Mouse (Mus musculus): ENCODE measurements around the gene Trim38. TPM values are rescaled to one million over a fixed set of nuclear protein-coding genes. Genes with fewer than 3 reads are reported as not detected.

Trim38 gene
- polyA plus RNA-seq, 1 experiment from 2014 or later: not detected

DNA sequence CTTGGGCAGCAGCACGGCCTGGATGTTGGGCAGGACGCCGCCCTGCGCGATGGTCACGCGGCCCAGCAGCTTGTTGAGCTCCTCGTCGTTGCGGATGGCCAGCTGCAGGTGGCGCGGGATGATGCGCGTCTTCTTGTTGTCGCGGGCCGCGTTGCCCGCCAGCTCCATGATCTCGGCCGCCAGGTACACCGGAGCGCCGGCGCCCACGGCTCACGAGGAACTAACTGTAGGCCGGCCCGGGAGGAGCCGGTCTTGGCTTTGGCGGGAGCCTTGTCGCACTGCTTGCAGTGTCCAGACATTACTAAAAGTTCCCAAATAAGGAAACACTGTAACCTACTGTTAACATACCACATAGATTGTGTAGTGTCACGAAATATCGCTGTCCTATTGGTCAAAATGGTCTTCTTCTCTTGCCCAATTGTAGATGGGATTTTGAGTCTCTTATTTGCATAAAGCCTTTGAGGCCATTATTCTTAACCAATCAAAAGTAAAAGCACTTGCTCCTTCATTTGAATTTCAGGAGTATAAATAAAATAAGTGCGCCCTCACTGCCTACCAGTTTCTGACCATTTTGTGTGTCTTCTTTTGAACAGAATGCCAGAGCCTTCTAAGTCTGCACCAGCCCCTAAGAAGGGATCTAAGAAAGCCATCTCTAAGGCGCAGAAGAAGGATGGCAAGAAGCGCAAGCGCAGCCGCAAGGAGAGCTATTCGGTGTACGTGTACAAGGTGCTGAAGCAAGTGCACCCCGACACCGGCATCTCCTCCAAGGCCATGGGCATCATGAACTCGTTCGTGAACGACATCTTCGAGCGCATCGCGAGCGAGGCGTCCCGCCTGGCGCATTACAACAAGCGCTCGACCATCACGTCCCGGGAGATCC is 23.3 kb upstream of the Trim38 start, which contains the start of gene Hist1h2bb:
Gene Hist1h2bb (plus strand): TSS at position 534 of the 880 bp plus-strand sequence.
- DNase-seq (ENCODE audit: low spot score): peak; percentile 91

DNA sequence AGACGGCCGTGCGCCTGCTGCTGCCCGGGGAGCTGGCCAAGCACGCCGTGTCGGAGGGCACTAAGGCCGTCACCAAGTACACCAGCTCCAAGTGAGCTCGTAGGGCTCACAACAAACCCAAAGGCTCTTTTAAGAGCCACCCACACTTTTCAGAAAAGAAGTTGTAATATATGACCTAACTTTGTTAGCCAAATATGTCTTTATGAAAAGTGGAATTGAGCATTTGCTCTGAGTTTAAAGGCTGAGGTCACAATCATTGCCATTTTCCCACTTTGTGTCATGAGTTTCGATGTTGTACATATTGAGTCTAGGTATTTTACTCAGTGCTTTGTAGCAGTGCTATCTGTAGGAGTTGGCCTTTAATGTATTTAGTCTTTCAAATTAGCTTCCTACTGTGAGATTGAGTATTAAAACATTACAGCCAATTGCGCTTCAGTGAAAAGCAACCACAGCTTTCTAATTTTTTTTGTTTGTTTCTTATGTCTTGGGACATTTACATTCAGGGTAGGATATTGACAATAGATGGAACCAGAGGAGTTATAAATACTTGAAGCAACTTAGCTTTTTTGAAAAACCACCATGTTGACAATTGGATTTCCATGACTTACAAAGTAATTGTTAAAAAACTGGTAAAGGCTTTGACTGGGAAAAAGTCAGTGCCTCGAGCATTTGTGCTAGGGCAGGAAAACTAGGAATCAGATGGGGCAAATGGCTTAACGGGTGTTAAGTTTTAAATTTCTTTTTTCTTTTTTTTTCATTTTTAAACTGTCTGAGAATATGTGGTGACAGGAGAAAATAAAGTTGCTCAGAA is 22.4 kb upstream of the Trim38 start:
- DNase-seq (ENCODE audit: low spot score): peak; percentile 46

DNA sequence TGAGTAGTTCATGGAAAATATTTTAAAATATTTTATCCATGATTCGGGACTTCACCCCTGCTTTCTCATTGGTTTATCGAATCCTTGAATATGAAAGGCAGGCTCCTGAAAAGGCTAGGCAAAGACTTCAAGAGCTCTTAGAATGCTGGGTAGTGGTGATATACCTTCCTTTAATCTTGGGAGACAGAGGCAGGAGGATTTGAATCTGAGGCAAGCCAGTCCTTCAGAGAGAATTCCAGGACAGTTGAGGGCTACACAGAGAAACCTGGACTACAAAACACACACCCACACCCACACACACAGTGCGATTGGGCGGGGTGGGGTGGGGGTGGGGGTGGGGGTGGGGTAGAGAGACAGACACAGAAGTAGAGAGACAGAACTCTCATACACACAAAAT is 21.8 kb upstream of the Trim38 start:
- no peak for DNase-seq (ENCODE audit: low spot score)

DNA sequence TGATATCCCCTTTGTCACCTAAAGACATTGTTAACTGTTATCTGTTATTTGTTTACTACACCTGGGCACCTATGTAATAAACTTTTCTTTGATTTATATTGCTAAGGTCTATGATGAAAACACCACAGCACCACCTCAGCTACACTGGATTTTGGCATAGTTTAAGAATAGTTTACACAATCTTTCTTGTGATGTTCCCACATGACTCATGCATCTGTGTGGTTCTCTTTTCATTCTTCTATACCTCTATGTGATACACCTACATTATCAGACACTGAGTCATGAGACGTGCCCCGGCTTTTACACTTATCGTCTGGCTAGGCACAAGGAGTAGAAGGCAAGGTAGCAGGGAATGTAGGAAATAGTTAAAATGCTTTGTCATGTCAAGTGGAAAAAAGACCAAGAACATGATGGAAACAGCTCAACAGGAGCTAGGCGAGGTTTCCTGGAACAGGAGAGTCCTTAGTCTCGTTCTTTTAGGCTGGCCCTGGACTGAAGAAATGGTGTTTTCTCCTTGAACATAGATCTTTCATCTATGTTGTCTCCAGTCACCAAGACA is 20.1 kb upstream of the Trim38 start:
- peak; percentile 1 for DNase-seq (ENCODE audit: low spot score)

DNA sequence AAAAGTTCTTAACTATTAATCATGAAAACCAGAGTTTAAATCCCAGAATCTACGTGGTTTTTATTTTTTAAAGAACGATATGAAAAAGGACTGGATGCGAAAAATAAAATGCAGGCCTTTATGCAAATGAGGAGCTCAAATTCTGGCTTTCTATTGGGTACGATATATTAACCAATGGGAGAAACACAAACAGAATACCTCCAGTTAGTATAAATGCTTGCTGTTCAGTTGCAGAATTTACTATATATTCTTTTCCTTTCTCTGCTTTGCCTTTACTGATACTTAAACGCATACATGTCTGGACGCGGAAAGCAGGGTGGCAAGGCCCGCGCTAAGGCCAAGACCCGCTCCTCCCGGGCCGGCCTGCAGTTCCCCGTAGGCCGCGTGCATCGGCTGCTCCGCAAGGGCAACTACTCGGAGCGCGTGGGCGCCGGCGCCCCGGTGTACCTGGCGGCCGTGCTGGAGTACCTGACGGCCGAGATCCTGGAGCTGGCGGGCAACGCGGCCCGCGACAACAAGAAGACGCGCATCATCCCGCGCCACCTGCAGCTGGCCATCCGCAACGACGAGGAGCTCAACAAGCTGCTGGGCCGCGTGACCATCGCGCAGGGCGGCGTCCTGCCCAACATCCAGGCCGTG is 18.8 kb upstream of the Trim38 start, which contains the start of gene Hist1h2ab:
Gene Hist1h2ab (plus strand): TSS at position 288 of the 639 bp plus-strand sequence.
- peak; percentile 86 for DNase-seq (ENCODE audit: low spot score)

DNA sequence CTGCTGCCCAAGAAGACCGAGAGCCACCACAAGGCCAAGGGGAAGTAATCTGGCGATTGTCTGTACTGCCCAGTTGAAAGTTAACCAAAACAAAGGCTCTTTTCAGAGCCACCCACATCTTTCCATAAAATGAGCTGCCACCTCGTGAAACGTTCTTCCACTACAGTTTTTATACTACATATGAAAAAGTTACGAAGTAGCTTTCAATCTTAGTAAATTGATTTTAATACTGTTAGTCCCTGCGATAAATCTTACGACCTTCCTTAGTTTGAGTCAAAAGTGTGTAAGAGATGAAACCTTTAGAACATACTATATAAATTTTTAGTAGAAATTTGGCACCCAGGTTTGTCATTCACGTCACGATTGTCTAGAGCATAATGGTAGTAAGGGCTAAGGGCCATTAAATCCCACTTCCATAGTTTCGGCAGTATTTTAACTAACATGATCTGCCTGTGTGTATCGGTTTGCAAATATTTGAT is 18.2 kb upstream of the Trim38 start:
- DNase-seq (ENCODE audit: low spot score): peak; percentile 57

DNA sequence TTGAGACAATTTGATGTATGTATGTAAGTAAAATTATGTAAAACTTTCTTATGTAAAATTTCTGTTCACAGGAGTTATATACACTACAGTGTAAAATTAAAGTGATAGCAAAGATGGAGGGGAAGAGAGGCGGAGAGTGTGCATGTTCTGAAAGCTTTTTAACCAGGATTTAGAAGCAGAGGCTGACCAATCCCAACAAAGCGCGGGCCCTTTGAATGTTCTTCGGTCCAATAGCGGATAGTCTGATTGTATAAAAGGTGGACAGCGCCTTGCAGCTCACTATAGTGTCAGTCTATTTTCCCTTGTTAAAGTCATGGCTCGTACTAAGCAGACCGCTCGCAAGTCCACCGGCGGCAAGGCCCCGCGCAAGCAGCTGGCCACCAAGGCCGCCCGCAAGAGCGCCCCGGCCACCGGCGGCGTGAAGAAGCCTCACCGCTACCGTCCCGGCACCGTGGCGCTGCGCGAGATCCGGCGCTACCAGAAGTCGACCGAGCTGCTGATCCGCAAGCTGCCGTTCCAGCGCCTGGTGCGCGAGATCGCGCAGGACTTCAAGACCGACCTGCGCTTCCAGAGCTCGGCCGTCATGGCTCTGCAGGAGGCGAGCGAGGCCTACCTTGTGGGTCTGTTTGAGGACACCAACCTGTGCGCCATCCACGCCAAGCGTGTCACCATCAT is 17.5 kb upstream of the Trim38 start, which contains the start of gene Hist1h3b:
Gene Hist1h3b (plus strand): TSS at position 201 of the 675 bp plus-strand sequence.
- DNase-seq (ENCODE audit: low spot score): peak; percentile 91

DNA sequence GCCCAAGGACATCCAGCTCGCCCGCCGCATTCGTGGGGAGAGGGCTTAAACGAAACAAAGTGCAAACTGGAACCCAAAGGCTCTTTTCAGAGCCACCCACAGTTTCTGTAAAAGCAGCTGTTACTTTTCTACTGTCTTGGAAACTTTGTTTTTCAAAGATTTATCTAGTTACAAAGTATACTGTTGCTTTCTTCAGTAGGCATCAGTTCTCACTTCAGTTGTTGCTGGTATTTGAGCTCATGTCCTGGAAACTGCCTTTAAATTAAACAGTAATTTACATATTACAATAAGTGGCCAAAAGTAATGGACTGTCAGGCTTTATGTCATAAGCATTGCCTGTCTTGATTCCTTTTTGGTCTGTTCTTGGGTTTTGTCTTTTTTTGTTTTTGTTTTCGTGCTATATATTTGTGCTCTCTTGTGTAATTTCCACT is 17.0 kb upstream of the Trim38 start:
- peak; percentile 7 for DNase-seq (ENCODE audit: low spot score)

DNA sequence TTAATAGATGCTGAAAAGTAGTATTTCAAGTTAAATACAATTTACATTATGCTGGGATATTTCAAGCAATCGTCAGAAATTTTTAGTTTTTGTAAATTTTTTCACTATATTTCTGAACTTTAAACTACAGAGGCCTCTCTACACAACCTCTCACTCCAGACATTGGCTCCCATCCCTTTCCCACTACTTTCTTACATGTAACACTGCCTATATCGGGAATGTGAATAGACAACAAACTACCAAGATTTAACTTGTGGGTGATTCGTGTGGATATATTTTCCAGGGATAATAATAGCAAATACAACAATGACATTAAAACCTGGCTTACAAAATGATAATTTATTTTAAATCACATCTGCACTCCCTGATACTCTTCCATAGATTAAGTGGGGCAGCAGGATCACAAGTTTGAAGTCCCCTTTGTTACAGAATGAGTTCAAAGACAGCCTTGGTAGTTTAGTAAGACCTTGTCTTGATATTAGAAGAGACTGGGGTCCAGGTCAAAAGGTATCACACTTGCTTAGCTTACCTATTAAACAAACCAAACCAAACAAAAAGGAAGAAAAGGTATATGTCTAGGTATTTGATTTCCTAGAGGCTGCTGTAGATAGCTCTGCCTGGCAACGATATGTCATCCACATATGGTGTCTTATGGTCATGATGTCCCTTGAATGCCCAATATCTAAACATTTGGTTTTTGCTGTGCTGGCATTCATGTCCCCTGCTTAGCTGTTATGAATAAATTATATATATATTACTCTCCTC is 16.2 kb upstream of the Trim38 start:
- peak; percentile 4 for DNase-seq (ENCODE audit: low spot score)

DNA sequence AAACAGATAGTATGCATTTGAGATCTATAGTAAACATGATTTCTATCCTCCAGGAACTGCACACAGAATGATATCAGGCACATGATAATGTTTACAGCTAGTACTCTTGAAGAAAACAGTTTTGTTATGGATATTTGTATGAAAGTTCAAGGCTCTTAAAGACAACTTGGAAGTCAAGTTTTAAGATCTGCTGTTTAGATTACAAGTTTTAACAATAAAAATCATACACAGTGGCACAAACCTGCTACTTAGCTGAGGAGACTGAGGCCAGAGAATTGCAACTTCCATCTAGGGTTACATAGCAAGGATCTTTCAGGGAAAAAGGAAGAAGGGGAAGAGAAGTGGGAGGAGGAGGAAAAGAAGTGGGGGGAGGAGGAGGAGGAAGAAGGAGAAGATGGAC is 14.7 kb upstream of the Trim38 start:
- no peak for DNase-seq (ENCODE audit: low spot score)

DNA sequence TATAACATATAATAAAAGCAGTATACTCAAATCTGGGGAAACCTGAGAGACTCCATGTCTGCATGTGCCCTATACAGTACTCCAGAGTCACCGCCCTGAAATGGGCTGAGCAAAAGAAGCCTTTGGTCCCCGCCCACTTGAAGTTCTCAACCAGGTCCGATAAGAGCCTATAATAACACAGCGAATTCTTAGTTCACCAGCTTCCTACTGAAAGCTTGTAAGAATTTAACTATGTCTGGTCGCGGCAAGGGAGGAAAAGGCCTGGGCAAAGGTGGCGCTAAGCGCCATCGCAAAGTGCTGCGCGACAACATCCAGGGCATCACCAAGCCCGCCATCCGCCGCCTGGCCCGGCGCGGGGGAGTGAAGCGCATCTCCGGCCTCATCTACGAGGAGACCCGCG is 12.9 kb upstream of the Trim38 start, which contains the start of gene Hist1h4b:
Gene Hist1h4b (plus strand): TSS at position 224 of the 400 bp plus-strand sequence.
- peak; percentile 95 for DNase-seq (ENCODE audit: low spot score)

DNA sequence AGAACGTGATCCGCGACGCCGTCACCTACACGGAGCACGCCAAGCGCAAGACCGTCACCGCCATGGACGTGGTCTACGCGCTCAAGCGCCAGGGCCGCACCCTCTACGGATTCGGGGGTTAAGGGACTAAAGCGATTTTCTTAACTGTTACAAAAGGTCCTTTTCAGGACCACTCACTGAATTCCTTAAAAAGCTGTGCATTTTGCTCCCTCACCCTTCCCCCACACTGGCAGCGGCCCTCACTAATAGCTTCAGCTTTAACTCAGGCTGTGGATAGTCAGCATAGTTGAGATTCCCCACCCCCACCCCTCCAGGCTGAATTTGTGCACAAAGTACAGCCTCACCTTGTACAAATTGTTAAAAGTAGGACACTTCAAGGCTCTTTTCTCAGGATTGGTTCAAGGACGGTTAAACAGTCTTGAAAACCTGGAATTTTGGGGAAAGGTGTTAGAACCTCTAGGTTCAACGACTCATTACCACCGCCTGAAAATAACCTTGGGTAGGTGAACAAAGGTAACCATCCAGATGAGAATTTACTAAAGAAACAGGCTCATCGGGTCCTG is 12.4 kb upstream of the Trim38 start:
- DNase-seq (ENCODE audit: low spot score): peak; percentile 50

DNA sequence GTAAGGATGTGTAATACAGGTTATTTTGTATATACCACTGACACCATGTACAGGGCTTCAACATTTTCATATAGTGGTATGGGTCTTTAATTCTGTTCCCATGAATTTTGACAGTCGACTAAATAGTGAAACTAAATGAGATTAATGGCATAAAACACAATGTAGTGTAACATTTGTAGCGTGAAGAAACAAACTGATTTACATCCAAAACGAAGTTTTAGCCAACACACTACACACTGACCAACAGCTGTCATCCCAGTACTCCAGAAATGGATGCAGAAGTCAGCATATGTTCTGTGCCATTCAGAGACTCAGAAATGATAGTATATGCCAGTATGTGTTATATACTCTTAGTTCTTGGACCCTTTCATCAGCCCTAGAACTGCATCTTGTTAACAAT is 11.8 kb upstream of the Trim38 start:
- DNase-seq (ENCODE audit: low spot score): no peak

DNA sequence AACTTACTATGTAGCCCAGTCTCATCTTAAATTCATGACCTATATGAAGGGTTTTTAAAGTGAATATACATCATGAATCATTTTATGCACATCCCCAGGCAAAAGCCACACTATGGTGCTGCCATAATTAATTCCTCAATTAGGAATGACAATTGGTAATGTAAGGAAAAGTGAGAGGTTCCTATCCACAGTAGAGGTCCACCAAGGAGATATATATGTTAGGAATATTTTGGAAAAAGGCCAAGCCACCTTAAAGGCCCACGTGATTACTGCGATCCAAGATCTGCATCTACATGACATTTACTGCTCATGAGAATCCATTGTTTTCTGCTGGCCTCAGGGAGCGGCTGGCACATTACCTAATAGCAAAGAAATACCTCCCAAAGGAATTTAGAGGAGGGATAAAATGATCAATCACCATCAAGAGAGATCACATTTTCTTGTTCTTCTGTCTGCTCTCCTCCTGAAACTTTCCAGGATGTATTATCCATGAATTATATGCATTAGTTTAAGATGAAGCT is 10.4 kb upstream of the Trim38 start:
- no peak for DNase-seq (ENCODE audit: low spot score)

DNA sequence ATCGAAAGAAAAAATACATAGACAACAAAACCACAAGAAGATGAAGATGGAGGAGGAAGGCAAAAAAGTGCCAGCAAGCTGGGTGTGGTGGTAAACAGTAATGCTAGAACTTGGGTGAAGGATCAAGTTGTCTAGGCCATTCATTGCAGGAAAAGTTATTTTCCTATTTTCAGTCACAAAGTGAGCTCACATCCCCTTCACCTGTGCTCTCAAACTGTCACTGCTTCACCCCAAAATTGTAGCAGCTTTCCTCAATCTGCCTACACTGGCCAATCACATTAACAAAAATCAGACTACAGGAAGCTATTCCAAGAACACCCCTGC is 9.8 kb upstream of the Trim38 start:
- DNase-seq (ENCODE audit: low spot score): no peak

DNA sequence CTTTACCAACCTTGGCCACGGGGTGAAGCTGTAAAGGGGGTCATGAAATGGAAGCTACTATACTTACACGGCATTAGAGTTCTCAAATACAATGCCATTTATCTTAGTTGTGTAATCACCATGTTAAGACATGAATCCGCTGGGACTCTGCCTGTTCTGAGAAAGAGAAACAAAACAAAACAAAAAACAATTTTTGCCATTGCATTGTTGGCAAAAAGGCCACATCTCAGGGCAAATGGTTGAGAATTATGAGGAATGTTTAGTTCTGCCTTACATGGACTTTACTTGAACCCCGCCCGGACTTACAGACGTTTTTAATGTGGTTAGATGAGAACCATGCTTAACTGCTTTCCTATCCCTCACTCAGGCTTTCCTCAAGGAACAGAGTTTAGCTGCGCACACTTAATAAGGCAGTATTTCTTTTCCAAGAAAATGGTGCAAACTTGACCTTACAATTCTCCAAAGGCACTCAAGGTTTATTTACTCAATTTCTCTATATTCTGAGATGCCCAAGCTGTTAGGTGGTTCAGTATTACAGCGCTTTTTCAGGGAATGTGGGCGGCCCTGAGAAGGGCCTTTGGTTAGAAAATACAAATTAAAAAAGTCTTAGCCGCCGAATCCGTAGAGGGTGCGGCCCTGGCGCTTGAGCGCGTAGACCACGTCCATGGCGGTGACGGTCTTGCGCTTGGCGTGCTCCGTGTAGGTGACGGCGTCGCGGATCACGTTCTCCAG is 9.3 kb upstream of the Trim38 start:
- DNase-seq (ENCODE audit: low spot score): peak; percentile 82

DNA sequence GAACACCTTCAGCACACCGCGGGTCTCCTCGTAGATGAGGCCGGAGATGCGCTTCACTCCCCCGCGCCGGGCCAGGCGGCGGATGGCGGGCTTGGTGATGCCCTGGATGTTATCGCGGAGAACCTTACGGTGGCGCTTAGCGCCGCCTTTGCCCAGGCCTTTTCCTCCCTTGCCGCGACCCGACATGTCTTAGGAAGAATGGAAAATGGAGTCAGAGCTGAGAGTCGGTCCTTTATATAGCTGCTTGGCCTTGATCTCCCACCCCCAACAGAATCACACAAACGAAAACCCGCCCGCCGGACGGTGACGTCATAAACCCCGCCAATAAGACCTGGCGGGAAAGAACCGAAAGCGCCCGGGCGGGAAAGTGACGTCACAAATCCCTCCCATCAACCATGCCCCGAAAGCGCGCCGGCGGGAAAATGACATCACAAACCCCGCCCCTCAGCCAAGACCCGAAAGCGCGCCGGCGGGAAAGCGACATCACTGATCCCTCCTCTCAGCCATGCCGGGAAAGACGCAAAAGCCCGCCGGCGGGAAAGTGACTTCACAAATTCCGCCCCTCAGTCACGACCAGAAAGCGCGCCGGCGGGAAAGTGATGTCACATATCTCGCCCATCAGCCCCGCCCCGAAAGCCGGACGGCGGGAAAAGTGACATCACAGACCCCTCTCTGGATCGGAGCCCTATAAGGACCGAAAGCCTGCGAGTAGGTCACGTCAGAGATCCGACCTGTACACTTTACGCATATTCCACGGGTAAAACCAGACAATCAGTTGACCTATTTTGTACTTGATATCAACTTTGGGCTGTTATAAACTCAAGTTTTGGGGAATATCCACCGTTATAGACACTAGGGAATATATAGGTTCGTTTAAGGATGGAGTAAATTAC is 8.5 kb upstream of the Trim38 start, which contains the start of gene Hist1h4a:
Gene Hist1h4a (minus strand): TSS at position 259 of the 893 bp plus-strand sequence.
- peak; percentile 99 for DNase-seq (ENCODE audit: low spot score)

Data from thymus, postnatal 0 days (tissue).